Comparison of ENCODE assay signal across 27 mouse cellular contexts in the genomic region with DNA sequence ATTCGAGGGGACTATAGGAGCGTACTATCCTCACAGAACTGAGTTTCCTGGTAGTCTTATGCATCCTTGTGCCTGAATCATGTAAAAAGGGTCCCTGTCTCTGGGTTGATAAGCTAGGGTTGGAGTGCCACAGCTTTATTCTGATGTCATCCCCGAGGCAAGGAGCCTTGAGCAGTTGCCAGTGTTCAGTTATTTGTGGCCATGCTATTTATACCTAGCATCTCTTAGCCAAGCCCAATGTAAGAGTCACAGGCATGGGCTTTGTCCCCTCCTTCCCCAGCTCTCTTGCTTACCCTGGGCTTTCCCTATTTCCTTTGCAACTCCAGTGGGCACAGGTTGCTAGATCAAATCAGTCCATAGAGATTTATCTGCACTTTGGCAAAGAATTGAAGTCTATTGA.
A peak's percentile ranks its signal among the peaks of the same experiment; 100 is the strongest.
DNase-seq lines count a peak whose midpoint lies in the region; ATAC-seq and TF ChIP-seq lines count a peak whose summit lies in the region.
"Had no signal": no experiment of that assay in that cellular context is flagged by ENCODE, and none has a peak within 500 bp of the region (broad histone marks: within the 10 kb centered on the region; RNA-seq: fewer than 3 reads in every experiment).

No protein-coding gene starts in this region.

- intact Hi-C loops in heart, adult 2 months (cut with DNase I): no loop called here

- DNase-seq in frontal cortex, postnatal 36 days (ENCODE audit: low spot score in 2 of 2): no peak
- DNase-seq in heart, adult 2 months: peak in 1 of 2 experiments; percentile 41
- peak; percentile 28 for DNase-seq in heart, postnatal 4 days
- DNase-seq in embryo, embryonic 9.5 days (ENCODE audit: extremely low spot score): no peak
- DNase-seq: adrenal gland, adult 2 months; B cell, adult 2 months; embryo, embryonic 11 days; gastrocnemius, postnatal 25 days; kidney, adult 8-10 months; kidney, postnatal 14 days; layer of hippocampus, adult 9-11 months; liver; lung, adult 2 months; lung, postnatal 10 days had no signal

- H3K9ac ChIP-seq in heart, adult 2 months (ENCODE audit: low read depth, low read length): peak overlapping the region; percentile 52; the same call in 1 of the 2 replicates
- H3K9ac ChIP-seq in heart, embryonic 11.5 days (ENCODE audit: low read depth, low read length): no peak overlapping the region
- H3K9ac ChIP-seq in heart, embryonic 16.5 days (ENCODE audit: low read length): no peak overlapping the region
- H3K9ac ChIP-seq: embryonic facial prominence, embryonic 13.5 days; forebrain, embryonic 15.5 days; hindbrain, embryonic 12.5 days; intestine, embryonic 15.5 days; liver, embryonic 14.5 days; midbrain, embryonic 13.5 days had no signal

- no peak overlapping the region for H3K4me3 ChIP-seq in heart, adult 2 months
- no peak overlapping the region for H3K4me3 ChIP-seq in heart, embryonic 11.5 days (ENCODE audit: low read depth, low read length)
- H3K4me3 ChIP-seq in heart, embryonic 16.5 days (ENCODE audit: low read length): no peak overlapping the region
- H3K4me3 ChIP-seq: embryonic facial prominence, embryonic 13.5 days; forebrain, embryonic 10.5 days; forebrain, embryonic 15.5 days; hindbrain, embryonic 12.5 days; intestine, embryonic 15.5 days; midbrain, embryonic 13.5 days had no signal

- H3K27me3 ChIP-seq in heart, adult 2 months (ENCODE audit: control insufficient read depth, insufficient read depth, low read length): no peaks in the 10 kb centered on the region
- H3K27me3 ChIP-seq in heart, embryonic 11.5 days (ENCODE audit: control insufficient read depth, insufficient read depth, low read length): 0 out of 2 replicates have a peak, but pooled peaks cover 2% of the 10 kb centered on the region
- H3K27me3 ChIP-seq in heart, embryonic 16.5 days (ENCODE audit: control insufficient read depth, insufficient read depth, low read length): peaks cover 7% of the 10 kb centered on the region
- H3K27me3 ChIP-seq: embryonic facial prominence, embryonic 13.5 days; forebrain, embryonic 15.5 days; hindbrain, embryonic 12.5 days; intestine, embryonic 15.5 days; midbrain, embryonic 13.5 days had no signal

- WGBS in heart, adult 2 months: 28% methylated on average over 3 of the region's 3 CpGs
- WGBS in heart, embryonic 11.5 days (ENCODE audit: insufficient replicate concordance): 70% methylated on average over 3 of the region's 3 CpGs
- 63% methylated on average over 3 of the region's 3 CpGs for WGBS in heart, embryonic 16.5 days

- no peaks in the 10 kb centered on the region for H3K9me3 ChIP-seq in heart, embryonic 11.5 days (replicated peaks; ENCODE audit: control insufficient read depth, low read length)
- H3K9me3 ChIP-seq in heart, embryonic 16.5 days (replicated peaks; ENCODE audit: control insufficient read depth, low read length): no peaks in the 10 kb centered on the region
- H3K9me3 ChIP-seq: embryonic facial prominence, embryonic 13.5 days; forebrain, embryonic 10.5 days; forebrain, embryonic 15.5 days; hindbrain, embryonic 12.5 days; intestine, embryonic 15.5 days; midbrain, embryonic 13.5 days had no signal

- TF ChIP-seq CTCF in heart, adult 2 months (IDR thresholded peaks at IDR 0.05): no peak

- no peaks in the 10 kb centered on the region for H3K36me3 ChIP-seq in heart, adult 2 months (ENCODE audit: control insufficient read depth, insufficient read depth, low read length)
- H3K36me3 ChIP-seq in heart, embryonic 11.5 days (ENCODE audit: control insufficient read depth, insufficient read depth, low read length): no peaks in the 10 kb centered on the region
- H3K36me3 ChIP-seq in heart, embryonic 16.5 days (ENCODE audit: control insufficient read depth, insufficient read depth): no peaks in the 10 kb centered on the region
- H3K36me3 ChIP-seq: embryonic facial prominence, embryonic 13.5 days; forebrain, embryonic 10.5 days; forebrain, embryonic 15.5 days; hindbrain, embryonic 12.5 days; intestine, embryonic 15.5 days; midbrain, embryonic 13.5 days had no signal

- no peak for TF ChIP-seq EP300 in heart, adult 2 months (IDR thresholded peaks at IDR 0.05; ENCODE audit: insufficient read depth, low read depth, low read length)

- ATAC-seq in frontal cortex, adult (ENCODE audit: low TSS enrichment): peak; percentile 47
- ATAC-seq in heart, embryonic 11.5 days (replicated peaks; ENCODE audit: insufficient number of reproducible peaks, low FRiP score, low TSS enrichment): no peak
- peak; percentile 73; the same call in 1 of the 2 replicates for ATAC-seq in heart, embryonic 16.5 days (replicated peaks; ENCODE audit: extremely low read depth, insufficient read depth, low FRiP score)
- ATAC-seq in activated CD4-positive, CD25-positive, alpha-beta regulatory T cell, adult 4 months: no peak
- ATAC-seq: forebrain, embryonic 15.5 days; hindbrain, postnatal 0 days; intestine, embryonic 15.5 days; midbrain, embryonic 13.5 days had no signal

- peaks cover 3% of the 10 kb centered on the region; the same call in 1 of the 2 replicates for H3K4me1 ChIP-seq in heart, adult 2 months (ENCODE audit: control insufficient read depth, insufficient read depth, low read length)
- no peaks in the 10 kb centered on the region for H3K4me1 ChIP-seq in heart, embryonic 11.5 days (ENCODE audit: control insufficient read depth, insufficient read depth, low read length)
- peaks cover 11% of the 10 kb centered on the region for H3K4me1 ChIP-seq in heart, embryonic 16.5 days (ENCODE audit: control insufficient read depth, insufficient read depth, low read length)
- H3K4me1 ChIP-seq: forebrain, embryonic 10.5 days; forebrain, embryonic 15.5 days; hindbrain, embryonic 12.5 days; intestine, embryonic 15.5 days; midbrain, embryonic 13.5 days had no signal

- H3K27ac ChIP-seq in heart, adult 2 months: peak overlapping the region; percentile 70
- H3K27ac ChIP-seq in heart, embryonic 11.5 days (ENCODE audit: low read depth, low read length): no peak overlapping the region
- H3K27ac ChIP-seq in heart, embryonic 16.5 days (ENCODE audit: low read length): peak overlapping the region; percentile 4; the same call in 1 of the 2 replicates
- H3K27ac ChIP-seq: embryonic facial prominence, embryonic 13.5 days; forebrain, embryonic 10.5 days; forebrain, embryonic 15.5 days; hindbrain, embryonic 12.5 days; hindbrain, postnatal 0 days; intestine, embryonic 15.5 days; liver, embryonic 14.5 days; macrophage; midbrain, embryonic 13.5 days had no signal

- H3K4me2 ChIP-seq in heart, embryonic 11.5 days: no peak overlapping the region
- H3K4me2 ChIP-seq in heart, embryonic 16.5 days (ENCODE audit: low read depth, low read length): no peak overlapping the region
- H3K4me2 ChIP-seq: embryonic facial prominence, embryonic 13.5 days; forebrain, embryonic 15.5 days; hindbrain, embryonic 12.5 days; intestine, embryonic 15.5 days; midbrain, embryonic 13.5 days had no signal

- TF ChIP-seq POLR2A in heart, adult 2 months (IDR thresholded peaks at IDR 0.05; ENCODE audit: insufficient read depth, low read depth, low read length): 0 out of 2 replicates have a peak, but pooled peaks have one; percentile 17

- H3K79me2 ChIP-seq in heart, adult 2 months (replicated peaks; ENCODE audit: control insufficient read depth, insufficient read depth, low read length): no peaks in the 10 kb centered on the region

Comparison
In these comparisons a context has a peak if more than half of its experiments do, and no peak if none do; other contexts are left out.
1. ATAC-seq: peak in frontal cortex, adult (single experiment) and heart, embryonic 16.5 days (single experiment); none in heart, embryonic 11.5 days (single experiment) and activated CD4-positive, CD25-positive, alpha-beta regulatory T cell, adult 4 months (single experiment).